Mouse (Mus musculus) testis, adult 2 months (tissue): ENCODE results near the gene Rfx7. TPM values are rescaled to one million over a fixed set of nuclear protein-coding genes. Genes with fewer than 3 reads are reported as not detected.

Experiments used
- H3K27ac ChIP-seq: fragments of 200-500 bp; 2 replicates; pipeline ENCODE4 v1.5.1; 2012; ENCODE audit warnings: low read depth, low read length; ENCODE audit not compliant: control insufficient read depth, insufficient read depth
- H3K27me3 ChIP-seq: fragments of 200-500 bp; 2 replicates; pipeline ENCODE4 v1.6.1; 2012; ENCODE audit warnings: mild to moderate bottlenecking, low read length, moderate library complexity; ENCODE audit not compliant: control insufficient read depth, insufficient read depth
- H3K36me3 ChIP-seq: fragments of 200-500 bp; 2 replicates; pipeline ENCODE4 v1.6.1; 2012; ENCODE audit warnings: mild to moderate bottlenecking, low read length; ENCODE audit not compliant: control insufficient read depth, insufficient read depth
- H3K4me1 ChIP-seq: fragments of 200-500 bp; 2 replicates; pipeline ENCODE4 v1.6.1; 2012; ENCODE audit warnings: low read length; ENCODE audit not compliant: control insufficient read depth, insufficient read depth
- H3K4me3 ChIP-seq: fragments of 200-500 bp; 2 replicates; pipeline ENCODE4 v1.5.1; 2012; ENCODE audit warnings: low read depth, mild to moderate bottlenecking, low read length, moderate library complexity, mixed read lengths; ENCODE audit not compliant: control insufficient read depth
- CTCF ChIP-seq: fragments of 200-500 bp; IDR thresholded peaks from 2 replicates; pipeline ENCODE4 v1.5.1; 2012; ENCODE audit warnings: low read depth, mild to moderate bottlenecking, inconsistent platforms, low read length, moderate library complexity; ENCODE audit not compliant: control insufficient read depth, insufficient read depth, insufficient replicate concordance
- POLR2A ChIP-seq: fragments of 200-500 bp; IDR thresholded peaks from 2 replicates; pipeline ENCODE4 v1.6.1; 2012; ENCODE audit warnings: low read depth, mild to moderate bottlenecking, inconsistent platforms, low read length, moderate library complexity; ENCODE audit not compliant: control insufficient read depth
- polyA plus RNA-seq: library from polyadenylated mRNA; depleted of rRNA; stranded (reverse); fragments of >200 nt; gene quantifications from 2 replicates; pipeline ENCODE4 v1.2.3, GENCODE M21; 2012

Rfx7 gene
- polyA plus RNA-seq, 1 experiment, result 6.4 TPM

DNA sequence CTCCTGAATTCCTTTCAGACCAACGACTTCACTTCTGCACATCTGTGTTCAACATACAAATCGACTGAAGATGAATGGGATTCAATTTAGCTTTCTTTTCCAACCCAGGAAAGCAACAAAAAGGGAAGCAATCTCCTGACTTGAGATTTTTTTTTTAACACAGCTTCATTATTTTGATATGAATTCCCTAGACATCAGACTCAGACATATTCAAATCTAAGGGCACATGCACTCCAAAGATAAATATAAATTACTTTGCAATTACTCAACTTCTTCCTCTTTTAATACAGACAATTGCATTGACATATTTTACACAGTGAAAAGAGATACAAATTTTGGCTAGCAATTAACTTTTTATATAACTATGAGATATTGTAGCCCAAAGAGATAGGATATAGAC, 35.3 kb upstream of the Rfx7 start:
- H3K27me3 ChIP-seq, result no peaks in the 10 kb centered on the region
- TF ChIP-seq CTCF, result no peak
- no peak for TF ChIP-seq POLR2A

DNA sequence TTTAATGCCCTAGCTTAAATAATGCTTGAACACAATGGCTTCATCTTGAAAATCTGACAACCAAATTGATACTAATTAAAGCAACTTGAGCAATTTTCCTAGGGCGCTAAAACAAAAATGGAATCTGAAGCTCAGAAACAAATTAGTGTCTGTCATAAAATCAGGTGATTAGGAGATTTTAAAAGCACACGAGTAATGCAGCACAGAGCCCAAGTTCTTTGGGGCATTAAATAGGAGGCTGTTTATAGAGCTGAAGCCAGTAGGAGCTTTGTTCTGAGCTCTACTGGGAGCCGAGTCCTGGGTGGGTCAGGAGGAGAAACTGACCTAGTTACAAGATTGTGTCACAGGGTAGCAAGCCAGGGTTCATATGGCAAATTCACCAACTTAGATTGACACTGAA, 34.9 kb upstream of the Rfx7 start:
- no peak for TF ChIP-seq CTCF
- no peak for TF ChIP-seq POLR2A
- no peak overlapping the region for H3K27ac ChIP-seq
- H3K27me3 ChIP-seq, result no peaks in the 10 kb centered on the region
- no peaks in the 10 kb centered on the region for H3K36me3 ChIP-seq
- H3K4me3 ChIP-seq, result no peak overlapping the region
- no peaks in the 10 kb centered on the region; the same call in 1 of the 2 replicates for H3K4me1 ChIP-seq

More for the DNA sequence above, 35.3 kb upstream of the Rfx7 start:
- Histone ChIP-seq H3K36me3 (no peaks in the 10 kb centered on the region), H3K4me3 (no peak overlapping the region), H3K27ac (no peak overlapping the region), H3K4me1 (no peaks in the 10 kb centered on the region; the same call in 1 of the 2 replicates)

DNA sequence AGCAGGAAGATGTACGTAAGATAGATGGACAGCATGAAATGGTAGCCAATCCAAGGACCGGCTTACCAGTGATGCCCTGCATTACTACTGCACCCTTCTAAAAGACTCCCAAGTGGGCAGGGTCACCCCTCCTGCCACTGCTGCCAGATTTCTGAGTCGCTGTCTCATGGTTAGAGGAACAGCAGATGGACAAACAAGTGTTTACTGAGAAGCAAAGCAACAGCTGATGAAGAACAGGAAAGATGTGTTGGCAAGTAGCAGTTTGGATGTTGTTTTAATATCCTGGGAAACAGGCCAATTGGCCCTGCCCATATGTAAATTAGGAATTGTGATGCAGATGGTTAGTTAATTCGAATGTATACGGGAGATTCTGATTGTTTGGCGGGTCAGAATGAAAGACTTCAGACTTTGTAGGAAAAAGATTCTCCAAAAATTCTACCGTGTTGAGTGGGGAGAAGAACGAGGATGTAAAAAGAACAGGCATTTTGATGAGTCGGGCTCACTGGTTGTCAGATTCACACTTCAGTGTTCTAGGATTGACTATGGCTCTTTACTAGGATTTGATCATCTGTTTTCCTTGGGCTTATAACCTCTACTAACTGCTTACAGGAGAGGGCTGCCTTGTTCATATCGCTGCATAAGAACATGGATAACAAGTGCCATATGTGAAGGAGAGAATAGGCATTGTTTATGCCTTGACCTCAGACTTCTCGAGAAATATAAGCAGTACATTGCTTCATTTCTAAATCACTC, 19.6 kb upstream of the Rfx7 start:
- Histone ChIP-seq H3K27ac (0 out of 2 replicates have a peak overlapping the region, but pooled peaks have one; percentile 21), H3K36me3 (no peaks in the 10 kb centered on the region), H3K4me1 (peaks cover 2% of the 10 kb centered on the region; the same call in 1 of the 2 replicates), H3K4me3 (peak overlapping the region; percentile 67), H3K27me3 (no peaks in the 10 kb centered on the region)
- TF ChIP-seq CTCF (no peak), POLR2A (no peak)

DNA sequence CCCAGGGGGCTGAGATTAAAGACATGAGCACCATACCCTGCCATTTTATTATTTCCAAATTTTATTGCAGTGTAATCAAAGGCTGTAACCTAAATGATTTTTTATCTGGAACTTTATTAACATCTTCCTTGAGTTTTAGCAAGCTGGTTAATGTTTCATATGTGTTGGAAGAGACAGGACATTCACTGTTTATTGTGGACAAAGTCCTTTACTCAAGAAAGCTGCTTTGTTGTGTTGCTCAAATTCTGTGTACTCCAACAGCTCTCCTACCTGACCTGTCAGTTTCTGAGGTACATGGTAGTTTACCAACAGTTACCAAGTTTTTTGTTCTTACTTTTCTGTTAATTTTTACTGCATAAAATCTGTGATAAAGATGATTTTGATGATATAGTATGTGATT, 16.7 kb upstream of the Rfx7 start:
- TF ChIP-seq POLR2A, result no peak
- no peak for TF ChIP-seq CTCF
- H3K27me3 ChIP-seq, result no peaks in the 10 kb centered on the region
- no peak overlapping the region for H3K4me3 ChIP-seq
- H3K27ac ChIP-seq, result no peak overlapping the region
- H3K4me1 ChIP-seq, result peaks cover 2% of the 10 kb centered on the region; the same call in 1 of the 2 replicates
- H3K36me3 ChIP-seq, result no peaks in the 10 kb centered on the region

DNA sequence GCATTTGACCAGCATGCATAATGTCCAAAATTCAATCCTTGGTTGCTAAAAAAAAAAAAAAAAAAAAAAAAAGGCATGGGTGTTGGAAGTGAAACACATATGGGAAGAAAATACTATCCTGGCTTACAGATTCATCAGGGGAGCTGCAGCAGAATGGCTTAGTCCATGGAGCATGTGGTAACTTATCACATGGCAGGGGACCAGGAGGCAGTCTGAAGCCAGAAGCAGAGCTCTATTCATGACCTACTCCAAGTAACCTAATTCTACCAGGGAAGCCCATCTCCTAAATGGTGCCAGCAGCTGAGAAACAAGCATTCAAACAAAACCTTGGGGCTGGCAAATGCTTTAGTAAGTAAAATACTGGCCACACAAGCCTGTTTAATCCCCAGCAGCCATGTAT, 12.8 kb upstream of the Rfx7 start:
- TF ChIP-seq POLR2A, result no peak
- no peak for TF ChIP-seq CTCF

DNA sequence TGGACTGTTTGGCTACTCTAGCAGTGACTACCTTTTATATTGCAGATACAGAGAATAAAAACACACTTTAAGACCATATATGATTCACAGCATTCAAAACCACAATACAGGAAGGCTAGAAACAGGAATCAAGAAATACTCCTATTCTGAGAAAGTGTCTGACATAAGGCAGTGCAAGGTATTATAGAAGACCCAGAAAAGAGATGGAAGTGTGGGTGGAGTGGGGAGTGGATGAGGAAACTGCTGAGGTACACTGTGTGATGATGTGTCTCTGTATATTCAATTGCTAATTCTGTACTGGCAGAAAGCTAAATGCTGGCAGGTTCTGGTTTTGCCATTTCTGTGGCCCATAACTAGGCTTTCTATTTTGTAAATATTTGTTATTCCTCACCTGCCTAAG, 11.2 kb upstream of the Rfx7 start:
- TF ChIP-seq CTCF, result no peak
- TF ChIP-seq POLR2A, result no peak
- Histone ChIP-seq H3K4me1 (no peaks in the 10 kb centered on the region), H3K27ac (no peak overlapping the region), H3K36me3 (no peaks in the 10 kb centered on the region), H3K4me3 (no peak overlapping the region), H3K27me3 (no peaks in the 10 kb centered on the region)

More for the DNA sequence above, 12.8 kb upstream of the Rfx7 start:
- Histone ChIP-seq H3K27me3 (no peaks in the 10 kb centered on the region), H3K4me3 (no peak overlapping the region), H3K36me3 (no peaks in the 10 kb centered on the region), H3K4me1 (no peaks in the 10 kb centered on the region), H3K27ac (no peak overlapping the region)

DNA sequence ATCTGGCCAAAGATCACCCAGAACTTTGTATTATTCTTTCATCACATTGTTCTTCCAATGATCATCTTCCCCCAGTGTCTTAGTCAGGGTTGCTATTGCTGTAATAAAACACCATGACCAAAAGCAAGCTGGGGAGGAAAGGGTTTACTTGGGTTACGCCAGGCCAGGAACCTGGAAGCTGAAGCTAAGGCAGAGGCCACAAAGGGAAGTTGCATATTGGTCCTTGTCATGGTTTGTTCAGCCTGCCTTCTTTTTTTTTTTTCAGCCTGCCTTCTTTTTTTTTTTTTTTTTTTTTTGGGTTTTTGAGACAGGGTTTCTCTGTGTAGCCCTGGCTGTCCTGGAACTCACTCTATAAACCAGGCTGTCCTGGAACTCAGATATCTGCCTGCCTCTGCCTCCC, 5.9 kb upstream of the Rfx7 start:
- Histone ChIP-seq H3K4me3 (no peak overlapping the region), H3K27ac (no peak overlapping the region), H3K27me3 (no peaks in the 10 kb centered on the region), H3K36me3 (no peaks in the 10 kb centered on the region), H3K4me1 (peaks cover 8% of the 10 kb centered on the region)
- no peak for TF ChIP-seq CTCF
- no peak for TF ChIP-seq POLR2A

DNA sequence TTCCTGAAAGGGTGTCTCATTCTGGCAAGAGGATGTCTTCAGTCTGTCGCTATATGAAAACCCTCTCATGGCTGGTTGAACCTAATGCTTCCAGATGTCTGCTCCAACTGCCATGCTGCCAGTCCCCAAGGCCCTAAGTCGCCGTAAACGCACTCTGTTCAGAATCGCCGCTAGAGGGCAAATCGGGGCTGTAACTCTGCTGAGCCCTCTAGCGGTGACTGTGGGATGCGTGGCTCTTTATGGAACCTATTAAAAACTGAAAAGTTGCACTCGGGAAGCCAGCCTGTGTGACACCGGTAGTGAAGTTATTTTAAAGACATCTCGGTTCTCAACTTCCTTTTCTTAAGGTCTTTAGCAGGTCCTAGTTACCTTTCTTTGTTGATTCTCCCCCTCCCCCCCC, 1.8 kb upstream of the Rfx7 start:
- Histone ChIP-seq H3K36me3 (no peaks in the 10 kb centered on the region), H3K27me3 (no peaks in the 10 kb centered on the region), H3K4me3 (peak overlapping the region; percentile 35; the same call in 1 of the 2 replicates), H3K4me1 (peaks cover 12% of the 10 kb centered on the region), H3K27ac (peak overlapping the region; percentile 66; the same call in 1 of the 2 replicates)
- TF ChIP-seq CTCF (peak; percentile 98), POLR2A (peak; percentile 40; the same call in 1 of the 2 replicates)
